Mouse (Mus musculus) adipocyte (in vitro differentiated cells): ENCODE results near the gene Slc16a3.

ENCODE experiments used
- DNase-seq: peaks from one replicate; pipeline ENCODE4 v3.0.0-alpha.2; 2016; ENCODE audit warnings: low spot score

Gene Slc16a3

DNA sequence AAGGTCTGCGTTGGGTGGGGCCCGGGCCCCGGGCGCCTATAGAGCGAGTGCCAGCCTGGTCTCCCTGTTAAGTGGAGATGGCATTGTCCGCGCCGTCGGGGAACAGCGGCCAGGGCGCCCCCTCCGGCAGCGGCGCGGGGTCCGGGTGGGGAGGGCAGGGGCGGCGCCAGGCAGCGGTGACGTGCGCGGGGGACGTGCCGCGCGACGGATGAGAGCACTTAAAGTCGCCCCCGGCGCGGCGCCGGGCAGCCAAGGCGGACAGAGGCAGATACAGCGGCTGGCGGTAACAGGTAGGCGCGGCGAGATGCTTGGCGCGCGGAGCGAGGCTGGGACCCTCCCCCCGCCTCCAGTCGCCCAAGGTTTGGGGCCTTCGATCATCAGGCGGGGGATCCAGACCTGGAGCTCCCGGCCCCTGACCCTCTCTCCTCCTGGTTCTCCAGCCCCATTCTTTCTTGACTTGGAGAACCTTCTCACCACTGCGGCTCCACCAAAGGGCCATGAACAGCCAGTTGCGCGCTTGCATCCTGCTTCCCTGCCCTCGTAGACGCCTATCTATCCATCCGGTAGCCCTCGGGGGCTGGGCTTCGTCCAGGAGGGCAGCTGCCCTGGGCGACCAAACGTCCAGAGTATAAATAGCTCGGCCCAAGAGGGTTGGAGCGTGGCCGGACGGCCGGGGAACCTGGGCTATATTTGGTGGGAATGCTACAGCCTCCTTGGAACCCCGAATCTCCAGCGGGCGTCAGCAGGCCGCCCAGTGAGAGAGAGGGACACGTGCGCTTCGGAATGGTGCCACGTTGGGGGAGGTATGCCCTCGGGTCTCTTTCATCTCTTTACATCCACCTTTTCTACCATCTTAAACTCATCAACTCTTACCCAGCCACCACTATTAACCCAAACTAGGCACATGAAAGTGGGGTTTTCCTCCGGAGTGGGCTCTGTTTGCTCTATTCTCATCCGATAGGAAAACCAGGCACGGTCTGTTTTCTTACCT lies 876 bp downstream of the Slc16a3 start:
- no peak for DNase-seq

DNA sequence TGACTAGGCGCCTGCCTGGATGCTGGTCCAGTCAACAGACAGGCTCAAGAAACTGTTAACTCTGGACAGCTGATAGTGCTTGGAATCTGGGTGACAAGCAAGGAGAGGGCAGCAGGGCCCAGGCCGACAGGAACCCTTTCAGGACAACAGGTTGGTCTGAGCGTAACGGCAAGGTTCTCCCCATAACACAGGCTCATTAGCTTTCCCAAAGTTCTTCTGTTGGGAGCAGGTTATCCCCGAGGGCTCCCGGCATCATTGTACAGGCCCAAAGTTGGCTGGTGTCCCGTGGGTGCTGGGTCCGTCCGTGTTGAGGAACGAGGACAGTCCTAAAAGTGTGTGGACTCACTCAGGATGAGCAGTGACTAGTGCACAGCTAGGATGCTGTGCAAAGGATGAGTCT lies 1.6 kb downstream of the Slc16a3 start:
- DNase-seq: no peak

DNA sequence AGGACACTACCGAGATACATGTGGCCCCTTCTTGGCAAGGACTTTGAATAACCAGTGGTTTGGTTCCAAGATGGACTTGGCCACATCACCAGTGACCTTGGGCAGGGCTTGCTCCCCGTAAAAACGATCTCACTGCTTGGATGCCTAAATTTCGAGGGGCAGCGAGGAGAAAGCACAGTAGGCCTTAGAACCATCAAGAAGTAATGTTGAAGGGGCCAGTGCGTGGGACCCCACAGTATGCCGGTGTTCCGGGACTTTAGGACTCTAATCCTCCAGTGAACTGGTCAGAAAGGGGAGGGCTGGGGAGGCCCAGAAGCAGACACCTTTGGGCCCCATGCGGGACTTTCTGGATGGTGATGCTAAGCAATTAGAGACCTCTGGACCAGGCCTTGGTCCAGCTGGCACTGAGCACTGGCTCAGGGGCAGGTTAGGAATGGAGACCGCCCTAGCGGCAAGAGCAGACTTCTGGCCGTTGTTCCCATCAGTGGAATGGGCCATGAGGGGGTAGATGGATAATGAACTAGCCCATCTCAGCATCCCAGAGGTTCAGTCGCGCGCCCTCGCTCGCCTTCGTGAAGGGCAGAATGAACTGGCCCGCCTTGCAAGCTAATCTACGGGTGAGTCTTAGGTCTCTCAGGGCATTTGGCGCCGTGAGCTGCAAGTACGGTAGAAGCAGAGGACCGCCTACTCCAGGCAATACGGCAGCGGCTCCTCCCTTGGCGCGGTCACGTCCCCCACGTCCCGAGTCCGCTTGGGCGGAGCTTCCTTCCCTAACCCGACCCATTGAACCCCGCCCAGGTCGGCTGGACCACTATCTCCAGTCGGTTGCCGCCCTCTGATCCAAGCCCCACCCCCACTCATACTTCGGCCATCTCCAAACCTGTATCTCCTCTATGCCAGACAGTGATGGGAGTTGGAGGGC lies 2.3 kb downstream of the Slc16a3 start:
- DNase-seq: peak; percentile 69

DNA sequence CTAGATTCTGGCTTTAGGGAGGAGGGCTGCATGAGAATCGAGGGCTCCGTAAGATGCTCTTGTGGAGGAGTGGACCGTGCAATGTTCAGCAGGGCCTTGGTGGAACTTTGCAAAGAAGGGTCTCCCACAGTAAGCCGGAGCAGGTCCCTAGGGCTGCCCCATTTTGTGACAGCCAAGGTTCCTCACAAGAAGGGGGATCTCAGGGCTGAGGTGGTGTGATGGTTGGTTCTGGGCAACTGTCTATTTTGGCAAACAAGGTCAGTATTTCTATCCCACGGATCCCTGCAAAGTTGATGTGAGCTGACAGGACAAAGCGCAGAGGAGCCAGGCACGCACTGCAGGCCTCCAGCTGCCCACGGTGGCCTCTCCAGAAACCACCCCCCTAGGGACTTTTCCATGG lies 3.0 kb downstream of the Slc16a3 start:
- no peak for DNase-seq

DNA sequence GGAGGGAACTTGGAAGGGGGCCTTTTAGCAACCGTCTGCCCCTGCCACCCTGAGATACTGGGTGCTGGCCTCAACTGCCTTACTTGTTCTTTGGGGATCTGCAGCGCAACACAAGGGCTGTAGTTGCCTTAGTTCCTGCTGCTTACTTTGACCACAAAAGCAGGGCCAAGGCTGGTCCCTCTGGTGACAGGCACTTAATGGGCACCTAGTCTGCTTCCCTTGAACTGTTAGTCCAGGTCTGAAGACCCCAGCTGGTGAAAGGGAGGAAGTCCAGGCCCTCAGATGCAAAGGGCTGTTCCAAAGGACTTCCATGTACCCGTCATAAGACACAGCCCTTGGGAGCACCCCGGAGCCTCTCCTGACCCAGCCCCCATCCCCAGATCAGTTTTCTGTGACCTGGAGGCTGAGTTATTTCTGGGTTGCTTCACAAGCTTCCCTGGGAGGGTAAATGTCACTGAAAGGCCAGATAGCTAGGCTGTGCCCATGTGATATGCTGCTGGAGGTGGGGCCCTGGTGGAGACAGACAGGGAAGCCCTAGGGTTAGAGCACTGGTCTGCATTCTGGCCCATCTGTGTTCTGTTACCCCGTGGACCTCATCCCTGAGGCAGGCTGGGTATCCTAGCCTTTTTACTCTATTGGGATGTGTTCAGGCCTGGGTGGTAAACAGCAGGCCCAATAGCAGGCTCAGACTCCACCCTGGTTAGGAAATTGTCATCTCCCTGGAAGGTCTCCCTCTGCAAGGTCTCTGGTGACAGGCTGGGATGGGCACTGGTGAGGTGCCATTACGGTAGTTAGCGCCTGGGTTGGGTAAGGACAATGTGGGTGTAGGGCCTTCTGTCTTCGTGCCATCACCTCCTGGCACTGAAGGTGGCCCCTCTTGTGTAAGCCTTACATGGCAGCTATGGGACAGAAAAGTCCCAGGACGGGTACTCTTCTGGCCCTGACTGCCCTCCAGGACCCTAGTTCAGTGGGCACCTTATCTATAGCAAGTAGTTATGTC lies 3.8 kb downstream of the Slc16a3 start:
- DNase-seq: no peak

DNA sequence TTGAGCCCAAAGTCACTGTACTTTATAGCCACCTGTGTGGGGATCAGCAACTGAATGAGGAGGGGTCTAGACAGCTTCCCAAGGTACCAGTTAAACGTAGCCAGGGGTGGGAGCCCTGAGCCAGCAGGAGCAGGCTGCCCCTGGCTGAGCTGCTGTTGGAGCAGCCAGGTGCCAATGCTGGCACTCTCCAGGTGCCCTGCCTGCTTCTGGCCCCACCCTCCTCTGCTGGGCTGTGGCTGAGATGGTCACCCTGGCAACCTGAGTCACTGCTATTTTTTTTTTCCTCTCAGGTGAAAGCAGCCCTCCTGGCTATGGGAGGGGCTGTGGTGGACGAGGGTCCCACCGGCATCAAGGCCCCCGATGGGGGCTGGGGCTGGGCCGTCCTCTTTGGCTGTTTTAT lies 6.7 kb downstream of the Slc16a3 start:
- DNase-seq: no peak

DNA sequence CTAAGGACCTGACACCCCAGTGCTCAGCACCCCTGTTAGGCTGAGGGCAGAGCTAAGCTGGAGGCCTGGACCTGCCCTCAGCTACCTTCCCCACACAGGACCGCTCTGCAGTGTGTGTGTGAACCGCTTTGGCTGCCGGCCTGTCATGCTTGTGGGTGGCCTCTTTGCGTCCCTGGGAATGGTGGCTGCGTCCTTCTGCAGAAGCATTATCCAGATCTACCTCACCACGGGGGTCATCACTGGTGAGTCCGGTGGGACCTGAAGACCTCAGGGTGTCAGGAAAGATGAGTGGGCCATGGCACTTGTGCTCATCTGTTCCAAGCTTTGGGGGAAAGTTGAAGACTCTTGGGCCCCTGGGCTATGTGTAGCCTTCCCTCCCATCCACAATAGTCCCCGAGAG lies 7.4 kb downstream of the Slc16a3 start:
- DNase-seq: no peak

DNA sequence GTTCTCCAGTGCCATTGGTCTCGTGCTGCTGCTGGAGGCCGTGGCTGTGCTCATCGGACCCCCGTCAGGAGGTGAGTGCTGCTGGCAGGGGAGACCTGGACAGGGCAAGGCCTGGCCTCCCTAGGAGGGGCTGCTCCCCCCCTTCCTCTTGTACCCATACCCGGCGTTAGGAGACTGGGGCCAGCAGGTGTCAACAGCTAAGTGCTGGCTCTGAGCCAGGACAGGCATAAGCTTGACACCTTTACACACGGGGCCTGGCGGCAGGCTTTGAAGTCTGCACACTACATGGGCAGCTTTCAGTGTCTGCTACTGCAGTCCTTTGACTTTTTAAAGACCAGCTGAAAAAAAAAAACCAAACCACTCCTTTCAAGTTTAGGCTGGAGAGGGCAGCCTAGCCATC lies 8.8 kb downstream of the Slc16a3 start:
- DNase-seq: no peak

DNA sequence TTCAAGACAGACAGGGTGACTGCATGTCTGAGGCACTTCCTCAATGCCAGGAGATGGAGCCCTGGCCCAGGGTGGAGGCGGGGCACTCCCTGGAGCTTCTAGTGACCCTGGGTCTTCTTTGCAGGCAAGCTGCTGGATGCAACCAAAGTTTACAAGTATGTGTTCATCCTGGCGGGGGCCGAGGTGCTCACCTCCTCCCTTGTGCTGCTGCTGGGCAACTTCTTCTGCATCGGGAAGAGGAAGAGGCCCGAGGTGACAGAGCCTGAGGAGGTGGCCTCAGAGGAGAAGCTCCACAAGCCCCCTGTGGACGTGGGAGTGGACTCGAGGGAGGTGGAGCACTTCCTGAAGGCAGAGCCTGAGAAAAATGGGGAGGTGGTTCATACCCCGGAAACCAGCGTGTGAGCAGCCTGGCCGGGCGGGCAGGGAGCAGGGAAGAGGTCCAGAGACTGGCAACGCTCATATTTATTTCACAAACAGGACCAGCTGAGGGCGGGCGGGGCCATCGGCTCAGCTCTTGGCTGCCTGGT lies 9.5 kb downstream of the Slc16a3 start:
- DNase-seq: no peak

DNA sequence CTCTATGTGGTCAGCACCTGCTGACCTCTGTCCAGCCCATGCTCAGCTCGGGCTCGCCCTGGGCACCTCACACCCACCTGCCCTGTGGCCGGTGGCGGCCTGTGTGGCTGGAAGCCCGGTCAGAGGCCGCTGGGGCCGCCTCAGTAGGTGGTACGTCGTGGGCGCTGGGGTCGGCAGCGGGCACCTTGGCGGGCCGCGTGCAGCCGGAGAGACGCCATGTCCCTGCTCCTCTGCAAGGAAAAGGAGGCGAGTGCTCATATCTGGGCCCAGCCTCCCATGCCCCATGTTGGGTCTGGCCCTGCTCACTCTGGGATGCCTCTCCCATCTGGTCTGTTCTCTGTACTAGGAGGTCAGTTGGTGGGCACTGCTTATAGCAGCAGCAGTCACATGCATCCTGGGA lies 10.8 kb downstream of the Slc16a3 start:
- DNase-seq: no peak

DNA sequence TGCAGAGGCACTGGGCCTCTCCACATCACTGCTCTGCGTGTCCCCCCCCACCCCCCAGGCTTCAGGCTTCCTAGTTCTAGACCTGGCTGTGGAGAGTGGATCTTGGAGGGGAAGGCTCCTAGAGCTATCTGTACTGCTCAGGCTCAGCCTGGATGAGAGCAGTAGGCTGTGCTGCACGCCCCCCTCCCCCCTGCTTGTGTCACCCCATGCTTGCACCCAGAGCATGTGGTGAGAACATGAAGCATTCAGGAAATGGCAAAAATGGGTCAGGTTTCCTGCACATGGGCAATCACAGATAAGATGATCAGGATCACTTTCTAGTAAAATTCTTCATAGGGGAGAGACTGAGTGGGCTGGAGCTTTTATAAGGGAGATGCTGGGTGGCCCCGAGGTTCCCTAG lies 11.3 kb downstream of the Slc16a3 start:
- no peak for DNase-seq

DNA sequence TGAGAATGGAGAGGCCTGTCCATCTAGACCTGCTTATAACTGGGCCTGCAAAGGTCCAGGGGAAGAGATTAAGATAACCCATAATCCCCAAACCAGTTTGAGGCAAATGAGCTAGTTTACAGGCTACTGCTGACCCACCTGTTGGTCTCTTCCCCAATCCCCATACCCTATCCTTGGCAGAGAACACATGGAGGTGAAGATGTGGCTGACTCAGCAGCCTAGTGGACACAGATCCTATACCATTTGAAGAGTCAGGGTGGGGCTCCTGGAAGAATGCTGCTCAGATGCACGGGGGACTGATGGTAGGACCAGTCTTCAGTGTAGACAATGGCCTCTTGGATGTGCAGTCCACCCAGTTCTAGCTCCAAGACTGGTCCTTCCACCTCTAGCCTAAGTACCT lies 12.0 kb downstream of the Slc16a3 start:
- DNase-seq: no peak

DNA sequence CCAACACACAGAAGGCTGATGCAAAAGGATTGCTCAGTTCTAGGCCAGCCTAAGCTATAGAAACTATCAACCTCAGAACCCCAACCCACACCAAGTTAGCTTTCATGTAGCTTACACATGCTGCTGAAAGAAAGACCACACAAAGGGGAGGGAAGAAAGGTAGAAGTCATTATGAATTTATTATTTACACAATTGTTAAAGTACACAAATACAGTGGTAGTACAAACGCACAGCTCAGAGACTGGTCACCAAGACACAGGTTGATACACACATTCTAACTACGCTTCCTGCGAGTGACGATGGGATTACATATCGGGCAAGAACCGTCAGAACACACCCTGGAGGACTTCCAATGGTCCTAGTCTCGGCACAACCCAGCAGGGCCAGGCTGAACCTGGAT lies 13.3 kb downstream of the Slc16a3 start:
- DNase-seq: no peak

DNA sequence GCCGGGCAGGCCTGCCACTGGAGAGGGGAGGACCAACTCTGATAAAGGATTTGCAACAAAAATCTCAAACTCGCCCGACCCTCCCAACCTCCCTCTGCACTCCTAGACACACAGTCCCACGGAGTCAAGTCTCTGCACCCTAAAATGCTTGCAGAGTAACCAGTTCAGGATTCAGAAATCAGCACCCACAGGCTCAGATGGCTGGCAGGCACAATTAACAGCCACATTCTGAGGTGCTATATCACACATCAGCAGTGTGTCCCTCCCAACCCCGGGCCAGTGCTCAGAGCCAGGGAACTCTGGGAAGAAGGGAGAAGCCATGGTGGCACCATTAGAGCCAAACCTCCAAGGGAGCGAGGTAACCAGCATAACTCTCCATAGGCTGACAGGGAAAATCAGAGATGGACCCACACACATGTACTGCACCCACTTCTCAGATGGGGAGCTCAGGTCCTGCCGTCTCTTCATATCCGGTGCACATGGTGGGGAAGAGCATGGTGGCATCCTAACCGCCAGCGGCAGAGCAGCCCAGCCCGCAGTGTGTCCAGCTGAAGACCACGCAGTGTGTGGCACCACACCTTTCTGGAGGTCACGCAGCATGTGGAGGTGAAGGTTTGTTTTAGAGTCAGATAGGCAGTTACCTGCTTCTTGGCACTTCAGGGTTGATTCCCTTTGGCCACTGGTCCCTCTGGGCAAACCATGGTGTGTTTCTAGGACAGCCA lies 13.9 kb downstream of the Slc16a3 start:
- DNase-seq: no peak

DNA sequence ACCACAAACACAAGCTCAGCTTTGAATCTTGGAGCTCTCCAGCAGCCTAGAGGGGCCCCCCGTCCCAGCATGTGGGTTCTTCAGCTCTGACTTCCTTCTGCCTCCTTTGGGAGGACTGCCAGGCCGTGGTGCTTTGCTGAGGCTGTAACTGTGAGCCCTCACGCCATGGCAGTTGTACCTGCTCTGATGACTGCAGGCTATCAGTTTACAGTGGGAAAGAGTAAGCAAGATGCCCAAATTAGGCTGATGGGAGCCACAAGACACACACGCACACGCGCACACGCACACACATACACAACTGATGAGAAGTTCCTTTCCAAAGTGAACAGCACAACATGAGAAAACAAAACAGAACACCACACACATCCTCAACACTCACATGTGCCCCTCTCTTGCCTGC lies 14.6 kb downstream of the Slc16a3 start:
- DNase-seq: no peak

DNA sequence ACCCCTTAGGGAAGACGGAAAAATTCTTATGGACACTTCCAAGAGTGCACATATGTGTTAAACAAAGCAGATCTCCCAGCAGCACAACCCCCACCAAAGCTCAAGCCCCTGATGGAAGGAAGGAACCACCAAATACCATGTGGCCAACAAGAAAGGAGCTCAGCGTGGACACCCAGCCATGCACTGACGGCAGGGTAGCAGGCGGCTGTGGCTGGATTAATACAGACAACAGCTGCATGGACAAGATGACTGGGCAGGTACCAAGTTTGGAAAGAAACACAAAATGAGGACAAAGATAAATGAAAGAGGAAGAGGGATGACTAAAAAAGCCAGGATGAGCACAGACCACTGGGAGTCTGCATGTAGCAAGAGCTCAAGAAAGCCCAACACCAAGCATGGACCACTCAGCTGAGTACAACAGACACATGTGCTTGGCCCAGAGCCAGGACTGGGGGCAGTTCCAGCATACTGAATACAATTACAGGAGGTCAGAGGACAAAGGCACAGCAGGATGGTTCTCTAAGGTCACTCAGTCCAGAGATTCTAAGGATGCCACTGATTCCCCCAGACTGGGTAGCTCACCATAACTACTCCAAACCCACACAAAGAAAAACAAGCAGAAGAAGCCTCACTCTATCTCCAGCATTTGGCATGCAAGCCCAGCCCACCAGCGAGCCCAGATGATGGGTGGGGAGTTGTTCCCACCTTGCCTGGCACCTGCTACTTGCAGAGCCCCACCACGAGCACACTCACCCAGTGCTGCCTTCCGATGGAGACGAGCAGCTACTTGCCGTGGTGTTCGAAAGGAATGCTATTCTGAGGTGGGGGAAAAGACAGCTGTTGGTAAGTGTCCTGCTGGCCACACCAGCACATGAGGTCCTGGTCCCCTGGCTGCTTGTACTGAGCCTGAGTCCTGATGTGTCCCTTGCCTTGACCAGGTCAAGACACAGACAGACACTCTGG lies 16.2 kb downstream of the Slc16a3 start:
- no peak for DNase-seq

DNA sequence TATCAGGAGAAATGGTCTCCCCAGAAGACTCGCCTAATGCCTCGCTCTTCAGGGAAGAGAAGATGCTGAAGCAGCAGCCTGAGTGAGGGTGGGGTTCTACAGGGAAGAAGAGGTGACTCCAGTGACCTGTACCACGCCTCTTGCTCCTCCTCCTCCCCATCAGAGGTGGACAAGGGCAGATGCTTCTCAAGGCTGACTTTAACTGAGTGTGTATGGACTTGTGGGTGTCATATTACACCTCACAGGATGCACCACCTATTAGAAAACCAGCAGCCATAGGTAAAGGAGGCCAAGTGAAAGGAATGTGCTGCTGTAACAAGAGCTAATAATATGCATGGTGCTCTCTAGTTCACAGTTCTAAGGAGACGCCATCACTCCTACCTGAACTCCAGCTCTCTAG lies 17.3 kb downstream of the Slc16a3 start:
- DNase-seq: no peak

DNA sequence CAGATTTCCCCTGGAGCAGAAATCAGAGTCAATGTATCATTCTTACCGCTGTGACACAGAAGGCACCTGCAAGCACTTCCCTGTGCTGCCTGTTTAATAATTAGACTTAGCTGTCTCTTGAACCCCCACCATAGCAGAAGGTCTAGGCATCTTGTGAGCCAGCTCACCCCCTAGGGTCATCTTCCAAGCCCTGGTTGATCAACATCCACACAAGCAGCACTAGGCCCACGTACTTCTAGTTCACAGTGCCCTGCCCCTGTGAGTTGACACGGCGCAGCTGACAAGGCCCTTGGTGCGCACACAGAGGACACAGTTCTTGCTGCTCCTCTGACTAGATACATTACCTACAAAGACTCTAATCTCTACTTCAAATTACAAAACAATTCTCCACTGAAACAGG lies 21.5 kb downstream of the Slc16a3 start:
- no peak for DNase-seq

DNA sequence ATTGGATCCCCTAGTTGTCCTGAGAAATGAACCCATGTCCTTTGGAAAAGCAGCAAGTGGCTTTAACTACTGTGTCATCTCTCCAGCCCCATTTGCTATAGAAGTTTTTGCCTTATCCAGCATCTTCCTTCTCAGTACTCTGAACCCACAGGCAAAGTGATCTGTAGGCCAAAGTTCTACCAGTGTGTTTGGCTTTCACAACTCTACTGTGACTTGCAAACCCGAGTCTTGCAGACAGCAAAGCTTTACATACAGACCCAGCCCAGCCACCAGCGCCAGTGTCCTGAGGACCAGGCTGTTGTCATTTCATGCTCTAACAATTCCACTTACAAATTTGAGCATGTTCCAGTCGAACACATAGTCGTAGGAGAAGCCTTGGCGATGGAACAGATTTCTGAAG lies 23.0 kb downstream of the Slc16a3 start:
- DNase-seq: no peak

DNA sequence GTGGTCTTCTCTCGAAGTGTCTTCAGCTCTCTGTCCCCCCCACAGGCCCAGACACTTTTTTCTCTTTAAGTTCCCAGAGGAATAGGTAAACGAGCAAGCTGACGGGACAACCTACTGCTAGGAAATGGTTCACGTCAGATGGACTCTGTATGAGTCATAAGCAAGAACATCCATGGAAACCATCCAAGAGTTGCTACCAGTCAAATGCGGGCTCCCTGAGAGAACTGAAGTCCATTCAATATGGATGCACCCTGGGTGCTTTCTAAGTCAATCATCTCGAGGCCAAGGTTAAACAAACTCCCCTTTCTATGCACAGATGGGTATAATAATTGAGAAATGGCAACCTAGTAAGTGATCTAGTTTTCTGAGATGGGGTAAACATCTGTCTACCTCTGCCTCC lies 25.0 kb downstream of the Slc16a3 start:
- no peak for DNase-seq
